Mouse (Mus musculus): Measurements from ENCODE around the gene Strip1.
"Not testable (repeated sequence)": the region's sequence is repeated elsewhere in the genome, so short reads cannot be mapped to it uniquely, and the experiment has no call there.

DNA sequence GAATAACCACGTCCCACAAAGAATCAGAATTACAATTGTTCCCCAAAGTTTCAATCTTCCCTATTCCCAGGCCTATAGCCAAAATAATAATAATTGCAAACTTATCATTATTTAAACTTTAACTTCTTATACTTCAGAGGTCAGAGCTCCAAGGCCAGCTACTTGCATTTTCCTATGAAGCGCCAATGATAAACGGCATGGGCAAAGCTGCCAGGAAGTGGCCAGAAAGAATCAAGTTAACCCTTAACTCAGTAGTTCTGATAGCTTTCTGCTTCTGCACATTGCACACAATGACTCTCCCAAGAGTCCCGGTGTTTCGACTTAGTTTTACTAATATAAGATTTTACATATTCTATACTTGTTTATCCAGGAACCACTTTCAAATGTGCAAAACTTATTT lies 18.8 kb upstream of the Strip1 start:
- TF ChIP-seq CTCF, EP300 (IDR thresholded peaks at IDR 0.05; ENCODE audit: low read depth): not testable (repeated sequence)

Measured in liver, embryonic 14.5 days (tissue).